Mouse (Mus musculus) Muller cell, postnatal 12 days (primary cell): ENCODE data around the gene Gpr45.

Experiments used
- DNase-seq: peaks from one replicate; pipeline ENCODE4 v3.0.0-alpha.2; 2015; ENCODE audit errors: inconsistent ontology term

Gpr45 gene

GRCm38 (mm10) chr1:43047811-43048210, 95.1 kb downstream of the Gpr45 start:
- DNase-seq, result no peak

DNA sequence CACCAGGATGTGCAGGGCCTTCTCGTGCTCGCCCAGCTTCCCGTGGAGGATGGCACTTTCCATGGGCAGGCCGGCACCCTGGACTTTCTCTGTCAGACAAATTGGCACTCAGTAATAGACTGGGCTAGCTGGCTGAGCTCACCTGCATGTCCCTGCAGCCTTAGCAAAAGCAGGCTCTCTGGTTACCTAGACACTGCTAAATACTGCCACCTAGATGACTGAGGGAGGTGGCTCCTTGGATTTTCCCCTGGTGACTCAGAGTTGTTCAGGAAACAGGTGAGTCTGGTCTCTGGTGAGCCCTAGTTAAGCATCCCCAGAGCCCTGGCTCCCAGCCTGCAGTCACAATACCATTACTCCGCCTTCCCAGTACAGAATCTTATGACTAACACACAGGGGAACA, 99.2 kb downstream of the Gpr45 start:
- DNase-seq, result no peak

GRCm38 (mm10) chr1:43065615-43066310, 113.1 kb downstream of the Gpr45 start:
- peak; percentile 42 for DNase-seq

DNA sequence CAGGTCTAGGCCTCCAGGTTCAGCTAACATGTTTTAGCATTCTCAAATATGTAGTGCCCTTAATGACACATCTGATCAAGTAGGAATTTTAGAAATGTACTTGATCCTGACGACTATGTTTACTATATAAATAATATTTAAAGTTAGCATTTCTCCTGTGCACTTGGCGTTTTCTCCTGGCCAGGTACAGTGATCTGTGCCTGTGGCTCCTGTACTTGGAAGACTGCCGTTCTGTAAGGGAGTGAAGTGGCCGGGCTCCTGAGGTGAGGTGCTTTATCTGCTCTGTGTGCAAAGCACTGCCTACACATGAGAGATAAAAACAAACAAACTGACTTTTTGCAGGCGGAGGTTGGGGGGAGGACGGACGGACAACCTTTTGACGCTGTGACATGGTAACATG, 113.9 kb downstream of the Gpr45 start:
- no peak for DNase-seq

GRCm38 (mm10) chr1:43067551-43067950, 114.9 kb downstream of the Gpr45 start:
- no peak for DNase-seq

- DNase-seq, result no peak
Measured at GRCm38 (mm10) chr1:43070726-43071125, 118.1 kb downstream of the Gpr45 start.

DNA sequence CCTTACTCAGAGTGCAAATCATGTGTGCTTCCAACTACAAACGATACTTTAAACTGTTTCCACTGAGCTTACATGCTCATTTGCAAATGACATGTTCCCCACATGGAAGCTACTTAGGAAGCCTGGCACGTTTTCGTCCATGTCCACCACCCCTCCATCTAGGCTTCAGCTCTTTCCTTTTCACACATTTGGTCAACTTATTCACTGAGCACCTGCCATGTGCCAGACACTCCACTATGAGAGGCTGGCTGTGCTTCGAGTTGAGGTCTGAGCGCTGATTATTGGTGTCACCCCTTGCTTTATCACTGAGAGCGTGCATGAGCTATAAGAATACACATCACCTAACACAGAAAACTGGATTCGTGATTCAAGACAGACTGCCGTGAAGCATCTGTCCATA, 119.4 kb downstream of the Gpr45 start:
- no peak for DNase-seq

DNA sequence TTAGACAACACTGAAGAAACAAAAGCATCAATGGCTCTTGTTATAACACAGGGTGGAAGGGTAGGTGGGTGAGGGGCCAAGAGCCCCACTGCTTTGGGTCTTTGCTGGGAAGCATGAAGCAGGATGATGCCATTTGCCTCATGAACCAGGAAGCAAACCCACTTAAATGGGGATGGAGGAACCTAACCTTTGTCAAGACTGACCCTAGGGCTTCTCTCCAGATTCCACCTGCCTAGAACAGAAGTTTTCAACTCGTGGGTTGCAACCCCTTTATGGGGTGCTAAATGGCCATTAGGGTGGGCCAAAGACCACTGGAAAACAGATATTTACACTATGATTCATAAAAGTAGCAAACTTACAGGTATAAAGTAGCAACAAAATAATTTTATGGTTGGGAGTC, 119.9 kb downstream of the Gpr45 start:
- DNase-seq, result no peak

GRCm38 (mm10) chr1:43074791-43075190, 122.1 kb downstream of the Gpr45 start:
- no peak for DNase-seq

GRCm38 (mm10) chr1:43078124-43078523, 125.5 kb downstream of the Gpr45 start:
- no peak for DNase-seq

DNA sequence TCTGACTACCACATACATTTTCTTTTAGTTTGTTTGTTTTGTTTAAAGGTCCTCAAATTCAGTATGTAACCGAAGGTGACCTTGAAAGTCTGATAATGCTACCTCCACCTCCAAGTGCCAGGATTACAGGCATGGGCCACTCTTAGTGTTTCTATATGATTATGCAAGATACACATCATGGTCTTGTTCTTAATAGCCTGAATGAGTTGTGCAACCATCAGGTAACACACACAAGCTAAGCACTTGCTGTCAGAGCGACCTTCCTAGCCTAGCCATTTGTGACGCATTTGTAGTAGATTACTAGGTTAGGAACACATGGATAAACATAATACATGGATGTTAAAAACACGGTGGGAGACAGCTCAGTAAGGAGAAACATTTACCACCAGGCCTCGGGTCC, 130.3 kb downstream of the Gpr45 start:
- no peak for DNase-seq
